Mouse (Mus musculus) cerebellum, adult 9-11 months (tissue): ENCODE measurements around the gene Cox17.

Experiments
- DNase-seq: peaks from one replicate; pipeline ENCODE4 v3.0.0; 2022

The Cox17 gene

GRCm38 (mm10) chr16:38398266-38398665 is 51.5 kb downstream of the Cox17 start:
- no peak for DNase-seq

GRCm38 (mm10) chr16:38399076-38399475 is 52.3 kb downstream of the Cox17 start:
- no peak for DNase-seq

GRCm38 (mm10) chr16:38399531-38400231 is 52.9 kb downstream of the Cox17 start:
- DNase-seq: peak; percentile 15

- no peak for DNase-seq
These were observed 53.6 kb downstream of the Cox17 start for GRCm38 (mm10) chr16:38400311-38400960.

GRCm38 (mm10) chr16:38401468-38401867 is 54.7 kb downstream of the Cox17 start:
- no peak for DNase-seq
